Mouse (Mus musculus) retina, adult 2 months (tissue): ENCODE measurements around the gene Notch2.
"Not testable (repeated sequence)": the region's sequence is repeated elsewhere in the genome, so short reads cannot be mapped to it uniquely, and the experiment has no call there.

Experiments used
- DNase-seq: peaks from one replicate; pipeline ENCODE4 v3.0.0-alpha.2; 2012; ENCODE audit warnings: low read depth, low spot score

Gene Notch2

GRCm38 (mm10) chr3:98104851-98105471 lies 91.6 kb downstream of the Notch2 start:
- no peak for DNase-seq

- DNase-seq = no peak
These were observed 92.2 kb downstream of the Notch2 start for GRCm38 (mm10) chr3:98105496-98105895.

- no peak for DNase-seq
These were observed 92.8 kb downstream of the Notch2 start for GRCm38 (mm10) chr3:98106115-98106514.

- DNase-seq = no peak
These were observed 93.4 kb downstream of the Notch2 start for GRCm38 (mm10) chr3:98106590-98107313.

GRCm38 (mm10) chr3:98108416-98108815 lies 95.1 kb downstream of the Notch2 start:
- no peak for DNase-seq

DNA sequence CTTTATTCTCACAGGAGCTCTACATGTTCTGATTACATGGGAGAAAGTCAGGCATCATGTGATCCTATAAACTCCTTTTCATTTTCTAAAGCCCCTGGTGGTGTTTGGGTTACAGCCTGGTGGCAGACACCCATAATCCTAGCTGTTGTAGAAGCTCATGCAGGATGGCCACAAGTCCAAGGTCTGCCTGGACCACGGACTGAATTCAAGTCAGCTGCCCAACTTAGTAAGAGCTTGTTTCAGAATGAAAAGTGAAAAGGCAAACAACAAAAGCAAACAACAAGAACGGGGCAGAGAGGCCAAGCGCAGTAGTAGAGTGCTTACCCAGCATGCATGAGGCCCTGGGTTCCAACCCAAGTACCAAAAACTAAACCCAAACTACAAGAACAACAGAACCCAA lies 95.5 kb downstream of the Notch2 start:
- DNase-seq = no peak

- DNase-seq = no peak
These were observed 97.3 kb downstream of the Notch2 start for GRCm38 (mm10) chr3:98110610-98111009.

DNA sequence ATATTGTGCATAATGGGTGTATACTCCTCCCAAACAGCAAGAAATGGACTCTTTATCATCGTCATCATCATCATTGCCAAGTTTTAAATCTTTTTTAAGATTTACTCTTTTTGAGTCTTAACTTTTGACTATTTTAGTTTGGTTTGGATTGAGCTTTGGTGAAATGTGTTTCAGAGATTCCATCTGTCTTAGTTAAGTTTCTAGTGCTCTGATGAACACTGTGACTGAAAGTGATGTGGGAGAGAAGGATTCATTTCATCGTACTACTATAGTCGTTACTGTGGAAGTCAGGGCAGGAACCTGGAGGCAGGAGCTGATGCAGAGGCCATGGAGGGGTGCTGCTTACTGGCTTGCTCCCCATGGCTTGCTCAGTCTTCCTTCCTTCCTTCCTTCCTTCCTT lies 104.9 kb downstream of the Notch2 start:
- no peak for DNase-seq

DNA sequence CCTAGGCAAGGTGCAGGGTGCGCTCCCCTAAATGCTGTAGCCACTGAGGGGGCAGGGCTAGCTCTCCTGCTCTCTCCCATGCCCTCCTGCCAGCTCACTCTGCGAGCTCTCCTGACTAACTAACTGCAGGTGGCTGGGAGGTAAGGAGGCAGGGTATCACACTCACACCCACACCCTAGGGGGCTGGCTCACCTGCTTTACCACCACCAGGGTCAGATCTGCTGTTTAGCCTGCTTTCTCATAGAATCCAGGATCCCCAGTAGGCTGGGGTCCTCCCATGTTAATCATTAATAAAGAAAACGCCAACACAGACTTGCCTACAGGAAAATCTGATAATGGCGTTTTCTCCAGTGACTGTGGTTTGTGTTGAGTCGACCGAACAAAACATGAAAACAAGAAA lies 106.0 kb downstream of the Notch2 start:
- no peak for DNase-seq

- no peak for DNase-seq
These were observed 107.6 kb downstream of the Notch2 start for GRCm38 (mm10) chr3:98120884-98121283.

DNA sequence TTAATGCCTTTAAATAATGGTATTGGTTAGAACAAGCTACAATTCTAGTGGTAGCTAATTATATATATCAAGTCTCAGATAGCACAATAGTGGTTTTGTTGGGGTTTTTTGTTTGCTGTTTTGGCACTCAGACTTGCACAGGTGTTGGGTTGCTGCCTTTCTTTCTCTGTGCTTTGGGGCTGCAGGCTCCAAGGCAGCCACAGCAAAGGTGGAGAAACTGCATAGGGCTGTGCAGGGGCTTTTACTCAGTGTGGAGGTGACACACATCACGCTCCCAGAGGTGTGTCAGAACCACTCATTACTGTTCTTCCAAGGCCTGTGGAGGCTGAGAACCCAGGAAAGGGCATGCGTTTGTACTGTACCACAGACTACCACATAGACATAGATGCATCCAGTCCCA lies 114.4 kb downstream of the Notch2 start:
- DNase-seq = no peak

GRCm38 (mm10) chr3:98128716-98129115 lies 115.4 kb downstream of the Notch2 start:
- DNase-seq = no peak

GRCm38 (mm10) chr3:98132140-98132539 lies 118.8 kb downstream of the Notch2 start:
- not testable (repeated sequence) for DNase-seq

- no peak for DNase-seq
These were observed 119.3 kb downstream of the Notch2 start for GRCm38 (mm10) chr3:98132636-98133035.

DNA sequence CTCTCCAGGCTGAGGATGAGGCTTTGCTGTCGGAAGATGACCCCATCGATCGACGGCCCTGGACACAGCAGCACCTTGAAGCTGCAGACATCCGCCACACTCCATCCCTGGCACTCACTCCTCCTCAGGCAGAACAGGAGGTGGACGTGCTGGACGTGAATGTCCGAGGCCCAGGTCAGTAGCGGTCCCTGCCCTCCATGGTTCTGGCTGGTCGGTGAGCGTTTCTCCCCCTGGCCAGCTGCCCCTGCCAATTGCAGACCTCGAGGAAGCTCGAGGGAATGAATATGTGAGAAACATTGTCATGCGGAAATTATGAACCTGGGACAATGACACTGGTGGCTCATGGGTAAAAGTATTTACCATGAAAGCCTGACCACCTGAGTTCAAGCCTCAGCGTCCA lies 128.1 kb downstream of the Notch2 start:
- no peak for DNase-seq

- no peak for DNase-seq
These were observed 129.5 kb downstream of the Notch2 start for GRCm38 (mm10) chr3:98142862-98143261.

GRCm38 (mm10) chr3:98145204-98145603 lies 131.9 kb downstream of the Notch2 start:
- DNase-seq = no peak

DNA sequence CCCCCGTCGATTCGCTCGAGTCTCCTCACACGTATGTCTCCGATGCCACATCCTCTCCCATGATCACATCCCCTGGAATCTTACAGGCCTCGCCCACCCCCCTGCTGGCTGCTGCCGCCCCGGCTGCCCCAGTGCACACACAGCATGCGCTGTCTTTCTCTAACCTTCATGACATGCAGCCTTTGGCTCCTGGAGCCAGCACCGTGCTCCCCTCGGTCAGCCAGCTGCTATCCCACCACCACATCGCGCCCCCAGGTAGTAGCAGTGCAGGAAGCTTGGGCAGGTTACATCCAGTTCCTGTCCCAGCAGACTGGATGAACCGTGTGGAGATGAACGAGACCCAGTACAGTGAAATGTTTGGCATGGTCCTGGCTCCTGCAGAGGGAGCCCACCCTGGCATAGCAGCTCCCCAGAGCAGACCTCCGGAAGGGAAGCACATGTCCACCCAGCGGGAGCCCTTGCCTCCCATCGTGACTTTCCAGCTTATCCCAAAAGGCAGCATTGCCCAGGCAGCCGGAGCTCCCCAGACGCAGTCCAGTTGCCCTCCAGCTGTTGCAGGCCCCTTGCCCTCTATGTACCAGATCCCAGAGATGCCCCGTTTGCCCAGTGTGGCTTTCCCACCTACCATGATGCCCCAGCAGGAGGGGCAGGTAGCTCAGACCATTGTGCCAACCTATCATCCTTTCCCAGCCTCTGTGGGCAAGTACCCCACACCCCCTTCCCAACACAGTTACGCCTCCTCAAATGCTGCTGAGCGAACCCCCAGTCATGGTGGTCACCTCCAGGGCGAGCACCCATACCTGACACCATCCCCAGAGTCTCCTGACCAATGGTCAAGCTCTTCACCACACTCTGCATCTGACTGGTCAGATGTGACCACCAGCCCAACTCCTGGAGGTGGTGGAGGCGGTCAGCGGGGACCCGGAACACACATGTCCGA lies 133.4 kb downstream of the Notch2 start:
- no peak for DNase-seq

GRCm38 (mm10) chr3:98147706-98148105 lies 134.4 kb downstream of the Notch2 start:
- DNase-seq = no peak

DNA sequence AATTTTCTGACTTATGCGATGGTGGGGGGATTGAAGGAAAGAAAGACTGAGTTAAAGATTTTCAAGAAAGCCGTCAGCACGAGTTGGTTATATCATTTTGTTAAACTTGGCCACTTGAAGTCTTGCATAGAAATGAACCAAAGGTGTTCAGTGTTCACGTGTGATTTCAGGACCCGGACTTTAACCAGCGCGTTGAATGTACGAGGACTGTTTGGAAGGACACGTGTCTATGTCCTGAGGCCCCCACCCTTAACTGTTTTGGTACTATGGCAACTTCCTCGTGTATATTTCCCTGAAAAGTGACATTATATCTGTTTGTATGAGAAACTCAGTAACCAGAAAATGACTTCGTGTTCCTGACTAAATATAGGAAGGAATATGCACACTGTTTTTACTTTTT lies 136.6 kb downstream of the Notch2 start:
- no peak for DNase-seq

- no peak for DNase-seq
These were observed 137.7 kb downstream of the Notch2 start for GRCm38 (mm10) chr3:98151016-98151415.

- DNase-seq = no peak
These were observed 140.1 kb downstream of the Notch2 start for GRCm38 (mm10) chr3:98153460-98153859.
